Mouse (Mus musculus) stomach, postnatal 0 days (tissue): Measurements from ENCODE around the gene Strip2.

ENCODE experiments used
- CTCF ChIP-seq: IDR thresholded peaks from 2 replicates; pipeline ENCODE4 v1.5.1; 2016; ENCODE audit warnings: antibody characterized with exemption, low read depth, mild to moderate bottlenecking, moderate library complexity
- EP300 ChIP-seq: optimal IDR thresholded peaks from 2 replicates; pipeline ENCODE3; 2016; ENCODE audit warnings: antibody characterized with exemption

GRCm38 (mm10) chr6:29987246-29987645, 70.4 kb downstream of the Strip2 start:
- TF ChIP-seq EP300 (no peak), CTCF (no peak)
